In genomic region chr6:113576044-113576443, GRCm38 (mm10) we compare ENCODE assay signal across 25 mouse cellular contexts. TPM values are rescaled to one million over a fixed set of nuclear protein-coding genes. Genes with fewer than 3 reads are reported as not detected.
DNase-seq lines count a peak whose midpoint lies in the region; ATAC-seq lines count a peak whose summit lies in the region.
"Had no signal": no experiment of that assay in that cellular context is flagged by ENCODE, and none has a peak within 500 bp of the region (broad histone marks: within the 10 kb centered on the region; RNA-seq: fewer than 3 reads in every experiment).

No protein-coding gene starts in this region.

- H3K27ac ChIP-seq in forebrain, embryonic 13.5 days = no peak overlapping the region
- H3K27ac ChIP-seq: embryonic facial prominence, embryonic 13.5 days; heart, embryonic 10.5 days; hindbrain, embryonic 12.5 days; neural tube, embryonic 15.5 days had no signal

- DNase-seq in right cerebral cortex, adult 2 months (ENCODE audit: low spot score in 2 of 2) = peak; percentile 46 to 61
- no peak for DNase-seq in right cerebral cortex, postnatal 14 days
- DNase-seq in frontal cortex, postnatal 36 days (ENCODE audit: low spot score in 2 of 2) = peak; percentile 42 to 76
- peak; percentile 57 to 58 for DNase-seq in left cerebral cortex, adult 9 months (ENCODE audit: low spot score in 2 of 2)
- DNase-seq in telencephalon, adult 2 months (ENCODE audit: low read depth, low spot score) = peak; percentile 87
- no peak for DNase-seq in testis, postnatal 14 days (ENCODE audit: low spot score)
- DNase-seq in thymus, postnatal 25 days = no peak
- DNase-seq: cerebellum, adult 8-10 months; heart, postnatal 10 days; kidney, adult 2 months; kidney, postnatal 14 days; liver; lung, postnatal 10 days; midbrain, embryonic 14.5 days; spleen, adult 18-20 months; thymus, adult 2 months had no signal

- H3K4me3 ChIP-seq in forebrain, embryonic 13.5 days = no peak overlapping the region
- H3K4me3 ChIP-seq: embryonic facial prominence, embryonic 13.5 days; heart, embryonic 10.5 days; hindbrain, embryonic 12.5 days; myocyte; neural tube, embryonic 15.5 days had no signal

- H3K36me3 ChIP-seq in forebrain, embryonic 13.5 days (ENCODE audit: poor library complexity, severe bottlenecking) = peaks cover 36% of the 10 kb centered on the region
- H3K36me3 ChIP-seq: neural tube, embryonic 15.5 days had no signal

- 97% methylated on average over 6 of the region's 6 CpGs for WGBS in forebrain, embryonic 13.5 days

- H3K27me3 ChIP-seq in forebrain, embryonic 13.5 days = no peaks in the 10 kb centered on the region
- H3K27me3 ChIP-seq: embryonic facial prominence, embryonic 13.5 days; hindbrain, embryonic 12.5 days; neural tube, embryonic 15.5 days had no signal

- no peak overlapping the region for H3K4me2 ChIP-seq in forebrain, embryonic 13.5 days
- H3K4me2 ChIP-seq: embryonic facial prominence, embryonic 13.5 days; hindbrain, embryonic 12.5 days; neural tube, embryonic 15.5 days had no signal

- no peak for ATAC-seq in forebrain, embryonic 13.5 days
- ATAC-seq: inflammation-experienced regulatory T-cells, adult 6 months had no signal

- H3K9ac ChIP-seq in forebrain, embryonic 13.5 days = no peak overlapping the region
- H3K9ac ChIP-seq: embryonic facial prominence, embryonic 13.5 days; hindbrain, embryonic 12.5 days; neural tube, embryonic 15.5 days had no signal

- no peaks in the 10 kb centered on the region for H3K9me3 ChIP-seq in forebrain, embryonic 13.5 days (replicated peaks)
- H3K9me3 ChIP-seq: embryonic facial prominence, embryonic 13.5 days; heart, embryonic 10.5 days; hindbrain, embryonic 12.5 days; neural tube, embryonic 15.5 days had no signal

- H3K4me1 ChIP-seq in forebrain, embryonic 13.5 days = no peaks in the 10 kb centered on the region
- H3K4me1 ChIP-seq: embryonic facial prominence, embryonic 13.5 days; heart, embryonic 10.5 days; hindbrain, embryonic 12.5 days; neural tube, embryonic 15.5 days had no signal

RNA-seq across cellular contexts. Expression of gene Fancd2os, which starts 24.5 kb away (rescaled TPM):
- 0.28 TPM in 1 of 2 replicates, not detected in the other for polyA plus RNA-seq in forebrain, embryonic 13.5 days (2015; fragmentation: Nextera tagmentation; extraction: Ambion mirVana)
- polyA plus RNA-seq: embryonic facial prominence, embryonic 13.5 days; inflammation-experienced regulatory T-cells, adult 6 months; liver, embryonic 16.5 days; midbrain, embryonic 14.5 days; neural tube, embryonic 15.5 days; thymus, adult 2 months; urinary bladder, adult 2 months had no signal

RNA-seq across cellular contexts. Expression of gene Brk1, which starts 28.5 kb away (rescaled TPM):
- polyA plus RNA-seq in forebrain, embryonic 13.5 days (2015; fragmentation: Nextera tagmentation; extraction: Ambion mirVana) = 227 TPM in 2 replicates

RNA-seq across cellular contexts. Expression of gene Fancd2, which starts 44.6 kb away (rescaled TPM):
- 11.9 and 14.1 TPM in 2 replicates for polyA plus RNA-seq in forebrain, embryonic 13.5 days (2015; fragmentation: Nextera tagmentation; extraction: Ambion mirVana)

RNA-seq across cellular contexts. Expression of gene Emc3, which starts 44.6 kb away (rescaled TPM):
- polyA plus RNA-seq in forebrain, embryonic 13.5 days (2015; fragmentation: Nextera tagmentation; extraction: Ambion mirVana) = 84.7 and 87.8 TPM in 2 replicates

RNA-seq across cellular contexts. Expression of gene Vhl, which starts 47.7 kb away (rescaled TPM):
- 57.3 and 63.9 TPM in 2 replicates for polyA plus RNA-seq in forebrain, embryonic 13.5 days (2015; fragmentation: Nextera tagmentation; extraction: Ambion mirVana)

Comparison
In these comparisons a context has a peak if more than half of its experiments do, and no peak if none do; other contexts are left out.
1. DNase-seq: peak in right cerebral cortex, adult 2 months (2 of 2), frontal cortex, postnatal 36 days (2 of 2), left cerebral cortex, adult 9 months (2 of 2) and telencephalon, adult 2 months (single experiment); none in right cerebral cortex, postnatal 14 days (single experiment), testis, postnatal 14 days (single experiment) and thymus, postnatal 25 days (single experiment).